Mouse (Mus musculus) monocyte, adult 2 months (primary cell): Measurements from ENCODE around the gene Fam83g.

Source experiments
- DNase-seq, 2 experiments: peaks; one replicate each; pipeline ENCODE4 v3.0.0; 2022; ENCODE audit warnings: low spot score in 2 of 2, low read depth in 1 of 2

The Fam83g gene

GRCm38 (mm10) chr11:61713157-61713855, 29.4 kb downstream of the Fam83g start:
- DNase-seq: no peak

- DNase-seq: peak in 1 of 2 experiments; percentile 15
Observed at GRCm38 (mm10) chr11:61714346-61715117, 30.6 kb downstream of the Fam83g start.

- DNase-seq: no peak
Observed at GRCm38 (mm10) chr11:61715130-61715529, 31.2 kb downstream of the Fam83g start.

- DNase-seq: no peak
Observed at GRCm38 (mm10) chr11:61717990-61718389, 34.1 kb downstream of the Fam83g start.

- DNase-seq: no peak
Observed at GRCm38 (mm10) chr11:61719387-61719786, 35.5 kb downstream of the Fam83g start.

GRCm38 (mm10) chr11:61719826-61720225, 35.9 kb downstream of the Fam83g start:
- DNase-seq: no peak

GRCm38 (mm10) chr11:61720636-61721035, 36.7 kb downstream of the Fam83g start, which contains the start of gene Slc5a10:
Gene Slc5a10 (minus strand): TSS chr11:61720826.
- no peak for DNase-seq

- no peak for DNase-seq
Observed at GRCm38 (mm10) chr11:61722077-61722476, 38.2 kb downstream of the Fam83g start.

- no peak for DNase-seq
Observed at GRCm38 (mm10) chr11:61728037-61728436, 44.1 kb downstream of the Fam83g start.

GRCm38 (mm10) chr11:61732672-61733071, 48.8 kb downstream of the Fam83g start:
- DNase-seq: no peak

GRCm38 (mm10) chr11:61737290-61737689, 53.4 kb downstream of the Fam83g start:
- DNase-seq: no peak

GRCm38 (mm10) chr11:61740500-61740899, 56.6 kb downstream of the Fam83g start:
- DNase-seq: no peak

GRCm38 (mm10) chr11:61743768-61744167, 59.9 kb downstream of the Fam83g start:
- no peak for DNase-seq

GRCm38 (mm10) chr11:61744460-61744859, 60.6 kb downstream of the Fam83g start:
- DNase-seq: no peak

GRCm38 (mm10) chr11:61745781-61746180, 61.9 kb downstream of the Fam83g start:
- DNase-seq: no peak

- no peak for DNase-seq
Observed at GRCm38 (mm10) chr11:61747161-61747560, 63.3 kb downstream of the Fam83g start.

- DNase-seq: no peak
Observed at GRCm38 (mm10) chr11:61751612-61752011, 67.7 kb downstream of the Fam83g start.

GRCm38 (mm10) chr11:61757151-61757550, 73.3 kb downstream of the Fam83g start:
- no peak for DNase-seq
